Mouse (Mus musculus): ENCODE measurements around the gene Orm3. TPM values are rescaled to one million over a fixed set of nuclear protein-coding genes. Genes with fewer than 3 reads are reported as not detected.

The Orm3 gene
- polyA plus RNA-seq, 2 experiments: not detected

DNA sequence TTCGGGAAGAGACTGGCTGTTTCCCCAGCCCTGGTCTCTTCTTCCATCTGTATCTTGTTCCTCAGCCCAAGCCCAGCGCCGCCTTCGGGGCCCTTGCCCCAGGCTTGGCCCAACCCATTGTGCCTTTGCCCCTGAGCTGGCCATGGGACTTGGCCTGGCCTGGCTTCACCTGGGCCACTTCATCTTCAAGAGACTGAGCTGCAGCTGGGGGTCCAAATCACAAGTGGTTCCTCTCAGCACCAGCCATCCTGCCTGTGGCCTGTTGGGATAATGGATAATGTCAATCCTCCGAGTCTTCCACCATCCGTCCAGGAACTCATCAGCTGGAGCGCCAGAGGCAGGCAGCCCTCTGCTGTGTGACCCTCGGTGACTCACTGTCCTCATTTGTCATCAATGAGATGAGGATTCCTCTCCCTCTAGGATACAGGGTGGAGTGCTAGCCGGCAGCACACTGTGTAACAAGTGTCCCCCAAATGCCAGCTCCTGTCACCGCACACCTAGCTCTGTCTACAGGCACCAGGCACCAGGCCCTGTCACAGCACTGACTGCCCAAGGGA, 42.1 kb downstream of the Orm3 start:
- Histone ChIP-seq H3K27ac (replicated peaks; ENCODE audit: low read depth, low read length) (no peak overlapping the region; the same call in 1 of the 2 replicates), H3K4me2 (replicated peaks; ENCODE audit: low read depth, low read length, severe bottlenecking) (no peak overlapping the region), H3K36me3 (ENCODE audit: control insufficient read depth, insufficient read depth, low read length) (peaks cover 25% of the 10 kb centered on the region), H3K27me3 (ENCODE audit: control insufficient read depth, insufficient read depth, low read length) (no peaks in the 10 kb centered on the region), H3K9me3 (ENCODE audit: control insufficient read depth, low read length) (no peaks in the 10 kb centered on the region), H3K9ac (ENCODE audit: low read depth, low read length, severe bottlenecking) (no peak overlapping the region), H3K4me1 (ENCODE audit: control insufficient read depth, insufficient read depth, low read length) (peaks cover 28% of the 10 kb centered on the region), H3K4me3 (replicated peaks; ENCODE audit: low read length) (no peak overlapping the region)
- 91% methylated on average over 10 of the region's 10 CpGs for WGBS
- ATAC-seq (ENCODE audit: low FRiP score, low read depth) (no peak), DNase-seq (ENCODE audit: low spot score) (no peak)
- TF ChIP-seq POLR2A (IDR thresholded peaks at IDR 0.05; ENCODE audit: borderline replicate concordance, extremely low read depth, insufficient read depth, insufficient read length): no peak

DNA sequence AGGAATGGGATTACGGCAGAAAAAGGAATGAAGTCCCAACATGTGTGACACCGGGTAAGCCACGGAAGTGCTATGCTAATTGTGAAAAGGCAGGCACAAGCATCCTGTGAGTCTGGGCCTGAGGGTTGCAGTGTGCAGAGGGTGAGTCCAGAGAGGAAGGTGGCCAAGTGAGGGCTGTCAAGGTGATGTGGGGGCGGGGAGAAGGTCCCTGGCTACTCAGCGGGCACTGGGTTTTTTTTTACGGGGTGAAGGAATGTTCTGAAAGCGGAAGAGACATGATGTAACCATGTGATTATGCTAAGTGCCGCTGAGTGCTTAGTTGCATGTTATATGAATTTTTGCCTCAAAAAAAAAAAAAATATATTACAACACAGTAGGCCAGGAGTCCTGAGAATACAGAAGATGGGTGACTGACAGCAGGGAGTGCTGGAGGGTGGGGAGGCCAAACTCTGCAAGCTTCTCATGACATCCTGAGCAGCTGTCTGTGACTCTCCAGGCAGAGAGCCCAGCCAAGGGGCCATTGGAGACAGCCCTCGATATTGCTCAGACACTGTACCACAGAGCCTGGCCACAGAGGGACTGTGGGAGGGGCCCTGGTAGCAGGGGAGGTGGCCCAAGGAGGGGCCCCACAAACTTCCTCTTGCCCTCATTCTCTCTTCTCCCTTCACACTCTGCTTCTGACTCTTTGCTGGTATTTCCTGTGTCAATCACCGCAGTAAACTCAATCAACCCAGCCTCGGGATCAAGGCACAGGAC, 43.1 kb downstream of the Orm3 start:
- ATAC-seq (ENCODE audit: low FRiP score, low read depth) (no peak), DNase-seq (ENCODE audit: low spot score) (peak; percentile 45)
- 0 out of 2 replicates have a peak overlapping the region, but pooled peaks have one; percentile 2 for H3K4me2 ChIP-seq (replicated peaks; ENCODE audit: low read depth, low read length, severe bottlenecking)
- no peaks in the 10 kb centered on the region for H3K9me3 ChIP-seq (ENCODE audit: control insufficient read depth, low read length)
- H3K27me3 ChIP-seq (ENCODE audit: control insufficient read depth, insufficient read depth, low read length): no peaks in the 10 kb centered on the region
- H3K4me3 ChIP-seq (replicated peaks; ENCODE audit: low read length): no peak overlapping the region
- no peak for TF ChIP-seq POLR2A (IDR thresholded peaks at IDR 0.05; ENCODE audit: borderline replicate concordance, extremely low read depth, insufficient read depth, insufficient read length)
- H3K27ac ChIP-seq (replicated peaks; ENCODE audit: low read depth, low read length): peak overlapping the region; percentile 52
- H3K4me1 ChIP-seq (ENCODE audit: control insufficient read depth, insufficient read depth, low read length): peaks cover 37% of the 10 kb centered on the region
- peaks cover 21% of the 10 kb centered on the region for H3K36me3 ChIP-seq (ENCODE audit: control insufficient read depth, insufficient read depth, low read length)
- 28% methylated on average over 11 of the region's 11 CpGs for WGBS
- H3K9ac ChIP-seq (ENCODE audit: low read depth, low read length, severe bottlenecking): no peak overlapping the region

DNA sequence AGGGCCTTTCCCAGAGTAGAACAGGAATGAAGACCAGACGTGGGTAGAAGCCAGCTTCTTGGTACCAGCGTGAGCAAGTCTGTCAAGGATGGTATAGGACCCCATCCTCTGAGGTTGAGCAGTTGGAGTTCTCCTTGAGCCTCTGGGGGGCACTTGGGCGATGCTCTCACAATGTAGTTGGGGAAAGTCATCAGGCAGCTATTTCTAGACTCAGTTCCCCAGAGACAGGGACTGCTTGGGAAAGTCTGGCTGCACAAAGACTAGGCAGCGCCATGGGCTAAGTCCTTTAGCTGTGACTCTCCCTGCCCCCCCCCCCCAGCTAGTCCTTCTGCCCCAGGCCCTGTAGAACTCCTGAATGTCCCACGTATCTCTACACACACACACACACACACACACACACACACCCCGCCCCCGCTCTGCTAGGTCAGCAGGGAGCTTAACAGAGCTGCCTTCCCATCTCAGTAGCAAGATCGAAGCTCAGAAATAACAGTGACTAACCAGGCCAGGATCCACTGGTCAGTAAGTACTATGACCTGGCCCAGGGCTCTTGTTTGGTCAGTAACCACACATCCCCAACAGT, 43.8 kb downstream of the Orm3 start:
- Histone ChIP-seq H3K9ac (ENCODE audit: low read depth, low read length, severe bottlenecking) (no peak overlapping the region), H3K4me2 (replicated peaks; ENCODE audit: low read depth, low read length, severe bottlenecking) (0 out of 2 replicates have a peak overlapping the region, but pooled peaks have one; percentile 2), H3K9me3 (ENCODE audit: control insufficient read depth, low read length) (no peaks in the 10 kb centered on the region), H3K36me3 (ENCODE audit: control insufficient read depth, insufficient read depth, low read length) (peaks cover 19% of the 10 kb centered on the region), H3K27ac (replicated peaks; ENCODE audit: low read depth, low read length) (peak overlapping the region; percentile 52), H3K4me1 (ENCODE audit: control insufficient read depth, insufficient read depth, low read length) (peaks cover 45% of the 10 kb centered on the region), H3K4me3 (replicated peaks; ENCODE audit: low read length) (no peak overlapping the region), H3K27me3 (ENCODE audit: control insufficient read depth, insufficient read depth, low read length) (no peaks in the 10 kb centered on the region)
- ATAC-seq (ENCODE audit: low FRiP score, low read depth) (no peak), DNase-seq (ENCODE audit: low spot score) (peak; percentile 43)
- 49% methylated on average over 7 of the region's 8 CpGs for WGBS
- TF ChIP-seq POLR2A (IDR thresholded peaks at IDR 0.05; ENCODE audit: borderline replicate concordance, extremely low read depth, insufficient read depth, insufficient read length): no peak

DNA sequence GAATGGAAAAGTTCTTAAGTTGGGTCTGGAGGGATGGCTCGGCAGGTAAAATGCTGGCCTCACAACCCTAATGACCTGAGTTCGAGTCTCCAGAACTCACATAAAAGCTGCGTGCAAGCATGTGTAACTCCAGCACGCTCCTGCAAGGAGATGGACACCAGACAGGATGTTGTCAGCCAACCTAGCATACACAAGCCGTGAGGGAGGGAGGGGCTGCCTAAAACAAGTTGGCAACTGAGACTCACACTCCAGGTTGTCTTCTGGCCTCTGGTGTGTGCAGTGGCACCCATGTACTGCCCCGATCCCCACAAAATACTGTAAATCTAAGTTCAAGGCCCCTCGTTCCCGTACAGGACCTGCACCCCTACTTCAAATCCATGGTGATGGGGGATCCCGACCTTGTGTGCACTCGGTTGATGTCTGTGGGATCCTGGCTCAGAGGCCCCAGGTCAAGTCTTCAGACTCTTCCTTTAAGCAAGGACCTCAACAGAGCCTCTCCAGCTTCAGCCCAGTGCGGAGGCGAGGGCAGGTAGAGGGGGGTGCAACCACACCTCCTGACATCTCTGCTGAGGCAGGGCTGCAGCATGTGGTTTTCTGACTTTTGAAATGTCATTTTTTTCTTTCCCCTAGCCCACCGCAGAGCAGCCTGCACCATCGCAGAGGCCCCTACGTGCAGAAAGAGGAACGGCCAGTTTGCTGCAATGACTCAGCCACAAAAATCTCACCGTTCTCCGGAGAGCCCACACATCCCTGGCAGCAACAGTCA, 44.8 kb downstream of the Orm3 start:
- no peak overlapping the region for H3K4me3 ChIP-seq (replicated peaks; ENCODE audit: low read length)
- WGBS: 83% methylated on average over 18 of the region's 18 CpGs
- ATAC-seq (ENCODE audit: low FRiP score, low read depth) (no peak), DNase-seq (ENCODE audit: low spot score) (no peak)
- peaks cover 50% of the 10 kb centered on the region for H3K4me1 ChIP-seq (ENCODE audit: control insufficient read depth, insufficient read depth, low read length)
- H3K9me3 ChIP-seq (ENCODE audit: control insufficient read depth, low read length): no peaks in the 10 kb centered on the region
- no peak overlapping the region for H3K9ac ChIP-seq (ENCODE audit: low read depth, low read length, severe bottlenecking)
- no peak for TF ChIP-seq POLR2A (IDR thresholded peaks at IDR 0.05; ENCODE audit: borderline replicate concordance, extremely low read depth, insufficient read depth, insufficient read length)
- peaks cover 12% of the 10 kb centered on the region for H3K36me3 ChIP-seq (ENCODE audit: control insufficient read depth, insufficient read depth, low read length)
- no peak overlapping the region for H3K4me2 ChIP-seq (replicated peaks; ENCODE audit: low read depth, low read length, severe bottlenecking)
- no peaks in the 10 kb centered on the region for H3K27me3 ChIP-seq (ENCODE audit: control insufficient read depth, insufficient read depth, low read length)
- no peak overlapping the region for H3K27ac ChIP-seq (replicated peaks; ENCODE audit: low read depth, low read length)

DNA sequence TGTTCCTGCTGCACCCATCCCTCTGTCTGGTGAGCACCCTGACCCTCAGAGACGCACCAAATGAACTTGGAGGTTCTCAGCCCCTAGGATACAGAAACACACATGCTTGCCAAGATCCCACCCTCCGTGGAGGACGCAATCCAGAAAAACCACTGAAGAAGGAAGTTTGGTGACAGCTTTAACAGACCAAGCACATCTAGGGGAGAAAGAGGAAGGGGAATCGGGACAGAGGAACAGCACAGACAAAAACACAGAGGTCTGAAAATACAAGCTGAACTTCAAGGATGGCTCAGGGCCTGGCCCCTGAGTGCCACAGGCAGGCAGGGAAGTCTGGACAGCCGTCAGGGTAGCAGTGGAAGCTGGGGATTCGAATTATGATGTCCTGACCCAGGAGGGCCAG, 45.7 kb downstream of the Orm3 start:
- H3K27ac ChIP-seq (replicated peaks; ENCODE audit: low read depth, low read length): 0 out of 2 replicates have a peak overlapping the region, but pooled peaks have one; percentile 28
- H3K4me2 ChIP-seq (replicated peaks; ENCODE audit: low read depth, low read length, severe bottlenecking): no peak overlapping the region
- WGBS: 72% methylated on average over 6 of the region's 6 CpGs
- H3K4me3 ChIP-seq (replicated peaks; ENCODE audit: low read length): no peak overlapping the region
- no peaks in the 10 kb centered on the region for H3K27me3 ChIP-seq (ENCODE audit: control insufficient read depth, insufficient read depth, low read length)
- no peaks in the 10 kb centered on the region for H3K9me3 ChIP-seq (ENCODE audit: control insufficient read depth, low read length)
- DNase-seq (ENCODE audit: low spot score) (no peak), ATAC-seq (ENCODE audit: low FRiP score, low read depth) (no peak)
- peaks cover 9% of the 10 kb centered on the region for H3K36me3 ChIP-seq (ENCODE audit: control insufficient read depth, insufficient read depth, low read length)
- no peak overlapping the region; the same call in 1 of the 2 replicates for H3K9ac ChIP-seq (ENCODE audit: low read depth, low read length, severe bottlenecking)
- TF ChIP-seq POLR2A (IDR thresholded peaks at IDR 0.05; ENCODE audit: borderline replicate concordance, extremely low read depth, insufficient read depth, insufficient read length): no peak
- peaks cover 50% of the 10 kb centered on the region for H3K4me1 ChIP-seq (ENCODE audit: control insufficient read depth, insufficient read depth, low read length)

All from limb, embryonic 14.5 days (tissue).